Comparison of ENCODE assay signal across 8 mouse cellular contexts in genomic region chr2:104444776-104445175, GRCm38 (mm10). TPM values are rescaled to one million over a fixed set of nuclear protein-coding genes. Genes with fewer than 3 reads are reported as not detected.
DNase-seq lines count a peak whose midpoint lies in the region; ATAC-seq lines count a peak whose summit lies in the region.

No protein-coding gene starts in this region.

- ATAC-seq in intestine, embryonic 16.5 days = peak; percentile 78
- ATAC-seq in midbrain, embryonic 12.5 days (ENCODE audit: low FRiP score, low read depth) = 0 out of 2 replicates have a peak, but pooled peaks have one; percentile 30

- H3K27me3 ChIP-seq in intestine, embryonic 16.5 days (replicated peaks; ENCODE audit: control insufficient read depth, insufficient read depth, low read length) = no peaks in the 10 kb centered on the region
- H3K27me3 ChIP-seq in midbrain, embryonic 12.5 days = no peaks in the 10 kb centered on the region

- intact Hi-C loops in left cerebral cortex, postnatal 4 days (cut with DNase I) = loop anchor here (5.0 to 10.0 kb wide), 2 partner anchors 50 to 138 kb away; partner anchors contain the start of gene Hipk3

- H3K4me3 ChIP-seq in intestine, embryonic 16.5 days (ENCODE audit: low read length) = no peak overlapping the region
- no peak overlapping the region for H3K4me3 ChIP-seq in midbrain, embryonic 12.5 days

- no peaks in the 10 kb centered on the region for H3K36me3 ChIP-seq in intestine, embryonic 16.5 days (ENCODE audit: control insufficient read depth, insufficient read depth, low read length)
- peaks cover 2% of the 10 kb centered on the region; the same call in 1 of the 2 replicates for H3K36me3 ChIP-seq in midbrain, embryonic 12.5 days

- WGBS in intestine, embryonic 16.5 days = 29% methylated on average over 2 of the region's 2 CpGs
- 43% methylated on average over 2 of the region's 2 CpGs for WGBS in midbrain, embryonic 12.5 days

- no peaks in the 10 kb centered on the region for H3K9me3 ChIP-seq in intestine, embryonic 16.5 days (ENCODE audit: control insufficient read depth, low read length)
- no peaks in the 10 kb centered on the region for H3K9me3 ChIP-seq in midbrain, embryonic 12.5 days

- no peak overlapping the region for H3K9ac ChIP-seq in intestine, embryonic 16.5 days (ENCODE audit: low read depth, low read length)
- H3K9ac ChIP-seq in midbrain, embryonic 12.5 days (replicated peaks) = no peak overlapping the region

- peaks cover 6% of the 10 kb centered on the region; the same call in 1 of the 2 replicates for H3K4me1 ChIP-seq in intestine, embryonic 16.5 days (ENCODE audit: control insufficient read depth, insufficient read depth, low read length)
- H3K4me1 ChIP-seq in midbrain, embryonic 12.5 days = no peaks in the 10 kb centered on the region

- peak; percentile 20 to 46 for DNase-seq in urinary bladder, adult 18-20 months (ENCODE audit: low spot score in 2 of 2)
- no peak for DNase-seq in urinary bladder, postnatal 10 days (ENCODE audit: low spot score)
- peak; percentile 81 for DNase-seq in embryo, embryonic 10 days (ENCODE audit: low spot score)
- peak; percentile 51 for DNase-seq in gastrocnemius, postnatal 25 days
- peak; percentile 42 for DNase-seq in left cerebral cortex, postnatal 4 days
- DNase-seq in spleen, adult 18-20 months = peak; percentile 17 to 33

- no peak overlapping the region for H3K4me2 ChIP-seq in intestine, embryonic 16.5 days (ENCODE audit: low read depth, low read length)
- H3K4me2 ChIP-seq in midbrain, embryonic 12.5 days (replicated peaks) = no peak overlapping the region

- no peak overlapping the region for H3K27ac ChIP-seq in intestine, embryonic 16.5 days (ENCODE audit: low read length)
- no peak overlapping the region for H3K27ac ChIP-seq in midbrain, embryonic 12.5 days (replicated peaks)

RNA-seq across cellular contexts. Expression of gene D430041D05Rik, which starts 34.0 kb away (rescaled TPM):
- total RNA-seq in gastrocnemius, postnatal 25 days (2021) = 1 to 10 TPM in 1 of 2 experiments, under 1 TPM in 1; 0.54 to 1.5 TPM
- 0.10 and 0.12 TPM in 2 replicates for polyA plus RNA-seq in intestine, embryonic 16.5 days (2015; fragmentation: Nextera tagmentation; extraction: Ambion mirVana)
- total RNA-seq in left cerebral cortex, postnatal 4 days (2021) = 100 to 1,000 TPM; 110 TPM
- polyA plus RNA-seq in midbrain, embryonic 12.5 days (2016; fragmentation: Nextera tagmentation; extraction: Ambion mirVana) = 3.2 TPM in 2 replicates

RNA-seq across cellular contexts. Expression of gene Hipk3, which starts 49.5 kb away (rescaled TPM):
- 100 to 1,000 TPM; 158 to 199 TPM for total RNA-seq in gastrocnemius, postnatal 25 days (2021)
- 7.6 and 9.7 TPM in 2 replicates for polyA plus RNA-seq in intestine, embryonic 16.5 days (2015; fragmentation: Nextera tagmentation; extraction: Ambion mirVana)
- 10 to 100 TPM; 49.0 to 52.8 TPM for total RNA-seq in left cerebral cortex, postnatal 4 days (2021)
- polyA plus RNA-seq in midbrain, embryonic 12.5 days (2016; fragmentation: Nextera tagmentation; extraction: Ambion mirVana) = 9.4 and 11.3 TPM in 2 replicates

Comparison
In these comparisons a context has a peak if more than half of its experiments do, and no peak if none do; other contexts are left out.
1. RNA of gene D430041D05Rik, which starts 34.0 kb away (total RNA-seq): 110 TPM in left cerebral cortex, postnatal 4 days; 0.54 to 1.5 TPM in gastrocnemius, postnatal 25 days; every median in the first group is over 10 times any median in the second.